Comparison of ENCODE assay signal across 8 mouse cellular contexts in the genomic region with DNA sequence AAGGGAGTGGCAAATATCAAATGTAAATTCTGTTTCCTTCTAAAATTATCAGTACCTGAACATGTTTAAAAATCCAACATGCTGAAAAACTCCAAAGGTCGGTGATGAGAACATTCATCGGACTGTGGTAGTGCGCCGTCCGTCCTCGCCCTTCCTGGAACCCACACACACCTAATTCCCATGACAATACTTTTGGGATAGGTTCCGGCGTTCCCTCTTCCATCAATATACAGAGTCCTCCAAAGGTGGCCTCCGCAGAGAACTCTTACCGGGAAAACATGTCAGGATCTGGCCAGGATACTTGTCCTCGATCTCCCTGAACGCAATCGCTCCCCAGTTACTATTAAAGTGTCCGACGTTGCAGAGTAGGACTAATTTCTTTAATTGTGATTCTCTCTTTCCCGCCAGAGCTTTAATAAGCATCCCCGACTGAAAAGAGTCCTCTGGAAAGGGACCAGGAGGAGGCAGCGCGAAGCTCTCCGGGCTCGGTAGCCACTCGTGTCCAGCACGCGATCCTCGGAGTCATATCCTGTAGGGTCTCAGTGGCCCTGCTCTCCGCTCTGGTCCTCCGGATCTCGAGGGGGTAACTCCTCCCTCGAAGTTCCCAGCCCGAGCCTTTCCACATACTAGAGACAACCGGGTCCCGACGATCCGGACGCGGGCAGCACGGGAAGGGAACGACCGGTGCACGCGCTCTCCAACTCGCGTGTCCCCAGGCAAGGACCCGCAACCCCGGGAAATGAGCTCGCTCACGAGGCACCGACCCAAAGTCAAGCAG. TPM values are rescaled to one million over a fixed set of nuclear protein-coding genes. Genes with fewer than 3 reads are reported as not detected.
DNase-seq lines count a peak whose midpoint lies in the region; ATAC-seq and TF ChIP-seq lines count a peak whose summit lies in the region.

No protein-coding gene starts in this region.

- H3K4me2 ChIP-seq in heart, postnatal 0 days (ENCODE audit: low read depth, low read length): peak overlapping the region; percentile 90

- WGBS in lung, adult 2 months: under 1% methylated on average over 48 of the region's 48 CpGs
- under 1% methylated on average over 48 of the region's 48 CpGs for WGBS in heart, postnatal 0 days
- 1% methylated on average over 48 of the region's 48 CpGs for WGBS in macrophage (ENCODE audit: missing documents)

- peak overlapping the region; percentile 66 for H3K27ac ChIP-seq in brown adipose tissue, adult 24 weeks (replicated peaks; ENCODE audit: low read depth, low read length)
- H3K27ac ChIP-seq in heart, postnatal 0 days (ENCODE audit: low read depth): peak overlapping the region; percentile 72
- H3K27ac ChIP-seq in macrophage: peak overlapping the region; percentile 73

- peak overlapping the region; percentile 95 for H3K4me3 ChIP-seq in lung, adult 2 months (replicated peaks; ENCODE audit: extremely low read depth, low read depth, low read length)
- H3K4me3 ChIP-seq in brown adipose tissue, adult 24 weeks (ENCODE audit: insufficient read depth, low read depth, low read length): peak overlapping the region; percentile 80
- H3K4me3 ChIP-seq in heart, postnatal 0 days (ENCODE audit: low read depth, low read length): peak overlapping the region; percentile 68
- peak overlapping the region; percentile 83 for H3K4me3 ChIP-seq in macrophage (ENCODE audit: inconsistent target)

- TF ChIP-seq CTCF in lung, adult 2 months (IDR thresholded peaks at IDR 0.05; ENCODE audit: insufficient read depth, low read length): no peak
- TF ChIP-seq CTCF in heart, postnatal 0 days (IDR thresholded peaks at IDR 0.05; ENCODE audit: low read depth): no peak

- H3K9ac ChIP-seq in heart, postnatal 0 days (replicated peaks; ENCODE audit: low read depth, low read length): peak overlapping the region; percentile 57

- TF ChIP-seq POLR2A in lung, adult 2 months (IDR thresholded peaks at IDR 0.05; ENCODE audit: borderline replicate concordance, extremely low read depth, low read depth, low read length): no peak

- H3K27me3 ChIP-seq in heart, postnatal 0 days (ENCODE audit: control insufficient read depth, insufficient read depth, low read length): no peaks in the 10 kb centered on the region

- ATAC-seq in heart, postnatal 0 days (ENCODE audit: insufficient read depth, low read depth): peak; percentile 74

- TF ChIP-seq EP300 in heart, postnatal 0 days (IDR thresholded peaks at IDR 0.05; ENCODE audit: low read depth): no peak

- peaks cover 10% of the 10 kb centered on the region; the same call in 1 of the 2 replicates for H3K4me1 ChIP-seq in lung, adult 2 months (ENCODE audit: control insufficient read depth, insufficient read depth, low read length)
- H3K4me1 ChIP-seq in brown adipose tissue, adult 24 weeks (ENCODE audit: control insufficient read depth, insufficient read depth, insufficient read length, low read length): peaks cover 9% of the 10 kb centered on the region; the same call in 1 of the 2 replicates
- peaks cover 13% of the 10 kb centered on the region for H3K4me1 ChIP-seq in heart, postnatal 0 days (ENCODE audit: control insufficient read depth, insufficient read depth)

- no peaks in the 10 kb centered on the region; the same call in 1 of the 2 replicates for H3K36me3 ChIP-seq in heart, postnatal 0 days (replicated peaks; ENCODE audit: control insufficient read depth, insufficient read depth, low read length)
- H3K36me3 ChIP-seq in macrophage (ENCODE audit: inconsistent target): no peaks in the 10 kb centered on the region

- no peaks in the 10 kb centered on the region for H3K9me3 ChIP-seq in heart, postnatal 0 days (replicated peaks; ENCODE audit: control insufficient read depth, low read length)

- H3K79me2 ChIP-seq in macrophage (ENCODE audit: inconsistent target): peaks cover 48% of the 10 kb centered on the region

- no peak for DNase-seq in lung, adult 2 months
- DNase-seq in lung, postnatal 25 days (ENCODE audit: low spot score): no peak
- peak; percentile 17 for DNase-seq in heart, postnatal 0 days (ENCODE audit: low spot score)
- DNase-seq in right cerebral cortex, postnatal 14 days: no peak
- DNase-seq in testis, postnatal 14 days (ENCODE audit: low spot score): no peak
- DNase-seq in urinary bladder, adult 2 months (ENCODE audit: low spot score): no peak

RNA-seq across cellular contexts. Expression of gene Wdr43, which starts 17.6 kb away (rescaled TPM):
- polyA plus RNA-seq in lung, adult 2 months (2012; rRNA removed): 5.3 and 8.8 TPM in 2 replicates
- polyA plus RNA-seq in brown adipose tissue, adult 24 weeks (2012; ENCODE audit: insufficient read depth, insufficient read length, missing spikeins): 11.9 and 16.5 TPM in 2 replicates
- 14.4 and 28.2 TPM in 2 replicates for total RNA-seq in heart, postnatal 0 days (2014; rRNA removed; ENCODE audit: low replicate concordance)
- 19.6 and 22.5 TPM in 2 replicates for polyA plus RNA-seq in heart, postnatal 0 days (2015; fragmentation: Nextera tagmentation; extraction: Ambion mirVana)
- total RNA-seq in macrophage (2018; cell fraction: chromatin; rRNA removed): 100 to 1,000 TPM in 21 of 26 experiments, 10 to 100 TPM in 5; 50.8 to 280 (median 144) TPM
- 10 to 100 TPM; 23.2 to 45.6 (median 35.8) TPM for total RNA-seq in macrophage (2018; cell fraction: cytosol; rRNA removed)
- 100 to 1,000 TPM in 3 of 26 experiments, 10 to 100 TPM in 23; 37.6 to 195 (median 67.5) TPM for total RNA-seq in macrophage (2018; cell fraction: nucleus; rRNA removed)
- polyA plus RNA-seq in macrophage (2018): 27.6 to 77.2 TPM (median 53.6 TPM) in 3 replicates
- polyA plus RNA-seq in urinary bladder, adult 2 months (2012; rRNA removed): 23.5 and 29.3 TPM in 2 replicates

RNA-seq across cellular contexts. Expression of gene Spdya, which starts 46.2 kb away (rescaled TPM):
- 0.12 TPM in 1 of 2 replicates, not detected in the other for polyA plus RNA-seq in lung, adult 2 months (2012; rRNA removed)
- not detected in 2 replicates for polyA plus RNA-seq in brown adipose tissue, adult 24 weeks (2012; ENCODE audit: insufficient read depth, insufficient read length, missing spikeins)
- not detected in 2 replicates for total RNA-seq in heart, postnatal 0 days (2014; rRNA removed; ENCODE audit: low replicate concordance)
- polyA plus RNA-seq in heart, postnatal 0 days (2015; fragmentation: Nextera tagmentation; extraction: Ambion mirVana): 0.27 and 0.32 TPM in 2 replicates
- total RNA-seq in macrophage (2018; cell fraction: chromatin; rRNA removed): under 1 TPM in 1 of 26 experiments, not detected in 25; 0.36 TPM
- under 1 TPM in 1 of 26 experiments, not detected in 25; 0.11 TPM for total RNA-seq in macrophage (2018; cell fraction: cytosol; rRNA removed)
- total RNA-seq in macrophage (2018; cell fraction: nucleus; rRNA removed): under 1 TPM in 2 of 26 experiments, not detected in 24; 0.26 to 0.69 TPM
- polyA plus RNA-seq in macrophage (2018): 0.16 TPM in 1 of 3 replicates, not detected in the others
- polyA plus RNA-seq in urinary bladder, adult 2 months (2012; rRNA removed): 0.35 and 0.76 TPM in 2 replicates
